Mouse (Mus musculus) lung, embryonic 15.5 days (tissue): ENCODE data around the gene Plch1. TPM values are rescaled to one million over a fixed set of nuclear protein-coding genes. Genes with fewer than 3 reads are reported as not detected.

Source experiments
- ATAC-seq: fragments of 200-750 bp; cut with Nextera tagmentation; 2 replicates; pipeline ENCODE4 v1.8.0; 2017; ENCODE audit warnings: moderate number of reproducible peaks, borderline replicate concordance; ENCODE audit not compliant: low FRiP score, low TSS enrichment; ENCODE audit errors: extremely low read depth
- H3K27ac ChIP-seq: fragments of 300-500 bp; sonication (generic); 2 replicates; pipeline ENCODE4 v1.5.1; 2015; ENCODE audit warnings: moderate library complexity, mild to moderate bottlenecking, inconsistent platforms
- H3K27me3 ChIP-seq: fragments of 300-500 bp; sonication (generic); 2 replicates; pipeline ENCODE4 v1.6.1; 2015; ENCODE audit warnings: inconsistent platforms
- H3K36me3 ChIP-seq: fragments of 300-500 bp; sonication (generic); 2 replicates; pipeline ENCODE4 v1.6.1; 2015; ENCODE audit warnings: inconsistent platforms
- H3K4me1 ChIP-seq: fragments of 300-500 bp; sonication (generic); 2 replicates; pipeline ENCODE4 v1.6.1; 2015; ENCODE audit warnings: inconsistent platforms
- H3K4me2 ChIP-seq: fragments of 300-500 bp; sonication (generic); 2 replicates; pipeline ENCODE4 v1.6.1; 2015; ENCODE audit warnings: inconsistent platforms, mild to moderate bottlenecking, moderate library complexity
- H3K4me3 ChIP-seq: fragments of 300-500 bp; sonication (generic); 2 replicates; pipeline ENCODE4 v1.5.1; 2015; ENCODE audit warnings: mild to moderate bottlenecking, inconsistent platforms
- H3K9ac ChIP-seq: fragments of 300-500 bp; sonication (generic); 2 replicates; pipeline ENCODE4 v1.6.1; 2015; ENCODE audit warnings: inconsistent platforms
- H3K9me3 ChIP-seq: fragments of 300-500 bp; sonication (generic); 2 replicates; pipeline ENCODE4 v1.6.1; 2016; ENCODE audit warnings: inconsistent platforms
- WGBS: fragments of 180-500 bp; shearing (Covaris S2); methylation state at CpG from one replicate; pipeline ENCODE4 v1.1.7; 2015; 5-methylcytosine and 5-hydroxymethylcytosine counted together
- polyA plus RNA-seq: library from polyadenylated mRNA; unstranded; fragments of >200 nt; fragmentation: Nextera tagmentation; extraction: Ambion mirVana; gene quantifications from 2 replicates; pipeline ENCODE4 v1.2.1, GENCODE M21; 2015

Gene Plch1
- polyA plus RNA-seq, 1 experiment from 2014 or later = 5.1 TPM

GRCm38 (mm10) chr3:63851125-63851698 lies 48.1 kb downstream of the Plch1 start:
- no peak for ATAC-seq
- H3K4me1 ChIP-seq = no peaks in the 10 kb centered on the region
- WGBS = 50% methylated on average over 12 of the region's 12 CpGs
- H3K36me3 ChIP-seq = no peaks in the 10 kb centered on the region
- no peaks in the 10 kb centered on the region for H3K27me3 ChIP-seq
- no peaks in the 10 kb centered on the region for H3K9me3 ChIP-seq
- H3K4me2 ChIP-seq = no peak overlapping the region
- no peak overlapping the region for H3K9ac ChIP-seq
- no peak overlapping the region for H3K4me3 ChIP-seq
- no peak overlapping the region for H3K27ac ChIP-seq

- Histone ChIP-seq H3K4me1 (no peaks in the 10 kb centered on the region), H3K4me2 (no peak overlapping the region), H3K9me3 (no peaks in the 10 kb centered on the region), H3K4me3 (no peak overlapping the region), H3K36me3 (no peaks in the 10 kb centered on the region), H3K9ac (no peak overlapping the region), H3K27ac (no peak overlapping the region), H3K27me3 (no peaks in the 10 kb centered on the region)
- WGBS = 36% methylated on average over 10 of the region's 10 CpGs
- no peak for ATAC-seq
Observed at GRCm38 (mm10) chr3:63849765-63850346, 49.4 kb downstream of the Plch1 start.

GRCm38 (mm10) chr3:63844141-63844540 lies 55.1 kb downstream of the Plch1 start:
- no peaks in the 10 kb centered on the region for H3K27me3 ChIP-seq
- H3K4me2 ChIP-seq = no peak overlapping the region
- no peaks in the 10 kb centered on the region for H3K9me3 ChIP-seq
- ATAC-seq = no peak
- H3K27ac ChIP-seq = no peak overlapping the region
- WGBS = 49% methylated on average over 4 of the region's 4 CpGs
- no peak overlapping the region for H3K4me3 ChIP-seq
- H3K4me1 ChIP-seq = no peaks in the 10 kb centered on the region
- no peaks in the 10 kb centered on the region for H3K36me3 ChIP-seq
- H3K9ac ChIP-seq = no peak overlapping the region

GRCm38 (mm10) chr3:63842436-63842835 lies 56.8 kb downstream of the Plch1 start:
- Histone ChIP-seq H3K4me1 (no peaks in the 10 kb centered on the region), H3K36me3 (no peaks in the 10 kb centered on the region), H3K27me3 (no peaks in the 10 kb centered on the region), H3K9ac (no peak overlapping the region), H3K4me2 (no peak overlapping the region), H3K4me3 (no peak overlapping the region), H3K9me3 (no peaks in the 10 kb centered on the region), H3K27ac (no peak overlapping the region)
- ATAC-seq = no peak
- WGBS = 32% methylated on average over 4 of the region's 4 CpGs

GRCm38 (mm10) chr3:63837750-63838149 lies 61.5 kb downstream of the Plch1 start:
- Histone ChIP-seq H3K4me1 (no peaks in the 10 kb centered on the region), H3K27me3 (no peaks in the 10 kb centered on the region), H3K4me3 (no peak overlapping the region), H3K9me3 (no peaks in the 10 kb centered on the region), H3K36me3 (no peaks in the 10 kb centered on the region), H3K9ac (no peak overlapping the region), H3K27ac (no peak overlapping the region), H3K4me2 (no peak overlapping the region)
- ATAC-seq = no peak

GRCm38 (mm10) chr3:63836937-63837632 lies 62.2 kb downstream of the Plch1 start:
- Histone ChIP-seq H3K9me3 (no peaks in the 10 kb centered on the region), H3K4me3 (no peak overlapping the region), H3K27me3 (no peaks in the 10 kb centered on the region), H3K36me3 (no peaks in the 10 kb centered on the region), H3K9ac (no peak overlapping the region), H3K4me2 (no peak overlapping the region), H3K27ac (no peak overlapping the region), H3K4me1 (no peaks in the 10 kb centered on the region)
- WGBS = 76% methylated on average over 8 of the region's 8 CpGs
- no peak for ATAC-seq

GRCm38 (mm10) chr3:63835816-63836215 lies 63.5 kb downstream of the Plch1 start:
- Histone ChIP-seq H3K9me3 (no peaks in the 10 kb centered on the region), H3K4me1 (no peaks in the 10 kb centered on the region), H3K4me2 (no peak overlapping the region), H3K27me3 (no peaks in the 10 kb centered on the region), H3K27ac (no peak overlapping the region), H3K36me3 (no peaks in the 10 kb centered on the region), H3K9ac (no peak overlapping the region), H3K4me3 (no peak overlapping the region)
- no peak for ATAC-seq

GRCm38 (mm10) chr3:63823874-63824400 lies 75.3 kb downstream of the Plch1 start:
- Histone ChIP-seq H3K27ac (no peak overlapping the region), H3K4me2 (no peak overlapping the region), H3K4me3 (no peak overlapping the region), H3K9me3 (no peaks in the 10 kb centered on the region), H3K27me3 (no peaks in the 10 kb centered on the region), H3K36me3 (no peaks in the 10 kb centered on the region), H3K9ac (no peak overlapping the region), H3K4me1 (peaks cover 8% of the 10 kb centered on the region)
- no peak for ATAC-seq
- WGBS = 22% methylated on average over 1 of the region's 1 CpGs

GRCm38 (mm10) chr3:63822631-63823030 lies 76.6 kb downstream of the Plch1 start:
- Histone ChIP-seq H3K27ac (no peak overlapping the region), H3K36me3 (no peaks in the 10 kb centered on the region), H3K4me3 (no peak overlapping the region), H3K4me1 (peaks cover 8% of the 10 kb centered on the region), H3K9ac (no peak overlapping the region), H3K4me2 (no peak overlapping the region), H3K9me3 (no peaks in the 10 kb centered on the region), H3K27me3 (no peaks in the 10 kb centered on the region)
- ATAC-seq = no peak

GRCm38 (mm10) chr3:63815131-63815530 lies 84.1 kb downstream of the Plch1 start:
- Histone ChIP-seq H3K27ac (no peak overlapping the region), H3K9ac (no peak overlapping the region), H3K4me3 (no peak overlapping the region), H3K27me3 (no peaks in the 10 kb centered on the region), H3K36me3 (no peaks in the 10 kb centered on the region), H3K4me2 (no peak overlapping the region), H3K9me3 (no peaks in the 10 kb centered on the region), H3K4me1 (no peaks in the 10 kb centered on the region)
- WGBS = 44% methylated on average over 3 of the region's 3 CpGs
- ATAC-seq = no peak

- no peak for ATAC-seq
- WGBS = 72% methylated on average over 1 of the region's 1 CpGs
Observed at GRCm38 (mm10) chr3:63814203-63814602, 85.1 kb downstream of the Plch1 start.

GRCm38 (mm10) chr3:63806906-63807305 lies 92.4 kb downstream of the Plch1 start:
- H3K4me2 ChIP-seq = no peak overlapping the region
- H3K27me3 ChIP-seq = no peaks in the 10 kb centered on the region
- H3K36me3 ChIP-seq = no peaks in the 10 kb centered on the region
- no peak overlapping the region for H3K9ac ChIP-seq
- no peaks in the 10 kb centered on the region for H3K9me3 ChIP-seq
- WGBS = 52% methylated on average over 1 of the region's 1 CpGs
- H3K27ac ChIP-seq = no peak overlapping the region
- H3K4me3 ChIP-seq = no peak overlapping the region
- ATAC-seq = no peak
- no peaks in the 10 kb centered on the region for H3K4me1 ChIP-seq

More at GRCm38 (mm10) chr3:63814203-63814602, 85.1 kb downstream of the Plch1 start:
- no peak overlapping the region for H3K4me2 ChIP-seq
- H3K4me1 ChIP-seq = no peaks in the 10 kb centered on the region
- H3K4me3 ChIP-seq = no peak overlapping the region
- no peak overlapping the region for H3K9ac ChIP-seq
- no peaks in the 10 kb centered on the region for H3K9me3 ChIP-seq
- no peaks in the 10 kb centered on the region for H3K27me3 ChIP-seq
- H3K27ac ChIP-seq = no peak overlapping the region
- H3K36me3 ChIP-seq = no peaks in the 10 kb centered on the region
